ENCODE assay signal across 21 mouse cellular contexts in genomic region chr10:95991176-95991575, GRCm38 (mm10). TPM values are rescaled to one million over a fixed set of nuclear protein-coding genes. Genes with fewer than 3 reads are reported as not detected.
A peak's percentile ranks its signal among the peaks of the same experiment; 100 is the strongest.
DNase-seq lines count a peak whose midpoint lies in the region; ATAC-seq and TF ChIP-seq lines count a peak whose summit lies in the region.
"Had no signal": no experiment of that assay in that cellular context is flagged by ENCODE, and none has a peak within 500 bp of the region (broad histone marks: within the 10 kb centered on the region; RNA-seq: fewer than 3 reads in every experiment).

No protein-coding gene starts in this region.

- no peaks in the 10 kb centered on the region for H3K4me1 ChIP-seq in midbrain, postnatal 0 days (ENCODE audit: insufficient read depth, low read length)
- H3K4me1 ChIP-seq: forebrain, embryonic 15.5 days; heart, embryonic 10.5 days had no signal

- H3K4me3 ChIP-seq in midbrain, postnatal 0 days (ENCODE audit: low read depth, low read length) = no peak overlapping the region
- H3K4me3 ChIP-seq: forebrain, embryonic 15.5 days; heart, embryonic 10.5 days had no signal

- 79% methylated on average over 1 of the region's 1 CpGs for WGBS in midbrain, postnatal 0 days

- no peak for ATAC-seq in midbrain, postnatal 0 days (ENCODE audit: low FRiP score)
- ATAC-seq: forebrain, embryonic 15.5 days; inflammation-experienced regulatory T-cells, adult 6 months; liver, postnatal 0 days had no signal

- H3K27ac ChIP-seq in midbrain, postnatal 0 days (ENCODE audit: low read depth, low read length) = no peak overlapping the region
- H3K27ac ChIP-seq: forebrain, embryonic 15.5 days; heart, embryonic 10.5 days; hindbrain, embryonic 14.5 days; stomach, postnatal 0 days had no signal

- no peak overlapping the region for H3K4me2 ChIP-seq in midbrain, postnatal 0 days (ENCODE audit: low read depth, low read length, poor library complexity, severe bottlenecking)
- H3K4me2 ChIP-seq: forebrain, embryonic 15.5 days; hindbrain, embryonic 14.5 days; midbrain, embryonic 11.5 days had no signal

- H3K9me3 ChIP-seq in midbrain, postnatal 0 days (ENCODE audit: low read length) = no peaks in the 10 kb centered on the region
- H3K9me3 ChIP-seq: forebrain, embryonic 15.5 days; heart, embryonic 10.5 days had no signal

- no peak overlapping the region for H3K9ac ChIP-seq in midbrain, postnatal 0 days (replicated peaks; ENCODE audit: low read length, poor library complexity, severe bottlenecking)
- H3K9ac ChIP-seq: forebrain, embryonic 15.5 days; hindbrain, embryonic 14.5 days; liver, postnatal 0 days had no signal

- peak; percentile 54 for DNase-seq in adrenal gland, postnatal 10 days
- no peak for DNase-seq in adrenal gland, adult 8-10 months
- peak; percentile 18 to 29 for DNase-seq in kidney, postnatal 4 days
- no peak for DNase-seq in kidney, adult 8-10 months
- DNase-seq in 3T3-L1 (ENCODE audit: low read depth, low spot score) = peak; percentile 50
- DNase-seq in adrenal gland, postnatal 25 days = peak; percentile 29
- DNase-seq in spleen, adult 12 weeks (ENCODE audit: low spot score) = no peak
- DNase-seq in midbrain, postnatal 0 days (ENCODE audit: low spot score) = no peak
- DNase-seq: cerebellum, adult 8-10 months; gastrocnemius, postnatal 10 days; heart, postnatal 4 days; left cerebral cortex, postnatal 4 days; liver, postnatal 0 days; thymus, adult 2 months; thymus, postnatal 4 days had no signal

- no peaks in the 10 kb centered on the region for H3K27me3 ChIP-seq in midbrain, postnatal 0 days (ENCODE audit: insufficient read depth, low read length)
- H3K27me3 ChIP-seq: forebrain, embryonic 15.5 days had no signal

- no peaks in the 10 kb centered on the region for H3K36me3 ChIP-seq in midbrain, postnatal 0 days (ENCODE audit: insufficient read depth, low read length)
- H3K36me3 ChIP-seq: forebrain, embryonic 15.5 days; heart, embryonic 10.5 days had no signal

- no peak for TF ChIP-seq CTCF in midbrain, postnatal 0 days (IDR thresholded peaks at IDR 0.05)

RNA-seq across cellular contexts. Expression of gene Eea1, which starts 50.7 kb away (rescaled TPM):
- 10 to 100 TPM; 26.2 to 27.2 TPM for total RNA-seq in adrenal gland, postnatal 10 days (2021)
- total RNA-seq in adrenal gland, adult 8-10 months (2022) = 10 to 100 TPM; 26.1 to 47.8 (median 33.7) TPM
- total RNA-seq in adrenal gland, postnatal 25 days (2021) = 36.6 and 38.4 TPM in 2 replicates
- total RNA-seq in midbrain, postnatal 0 days (2014; rRNA removed) = 17.5 and 21.3 TPM in 2 replicates
- polyA plus RNA-seq in midbrain, postnatal 0 days (2015; fragmentation: Nextera tagmentation; extraction: Ambion mirVana) = 22.6 and 29.1 TPM in 2 replicates

Comparison
In these comparisons a context has a peak if more than half of its experiments do, and no peak if none do; other contexts are left out.
1. DNase-seq: peak in adrenal gland, postnatal 10 days (single experiment), kidney, postnatal 4 days (2 of 2), 3T3-L1 (single experiment) and adrenal gland, postnatal 25 days (single experiment); none in adrenal gland, adult 8-10 months (single experiment), kidney, adult 8-10 months (0 of 2), spleen, adult 12 weeks (single experiment) and midbrain, postnatal 0 days (single experiment).